Mouse (Mus musculus) myocyte (in vitro differentiated cells): ENCODE results near the gene Grin2c.

ENCODE experiments used
- MAX ChIP-seq: IDR thresholded peaks from one replicate; pipeline ENCODE4 v1.6.1; 2011; ENCODE audit warnings: low read depth, mild to moderate bottlenecking, control low read depth
- MYOD1 ChIP-seq, 3 experiments: IDR thresholded peaks; one replicate each; pipeline ENCODE4 v1.6.1; 2011; ENCODE audit warnings: control low read depth in 2 of 3, low read depth in 2 of 3, mild to moderate bottlenecking in 2 of 3, moderate library complexity in 1 of 3; ENCODE audit not compliant: insufficient read length in 2 of 3, control insufficient read depth in 1 of 3
- MYOG ChIP-seq, 3 experiments: IDR thresholded peaks; one replicate each; pipeline ENCODE4 v1.6.1; 2011; ENCODE audit warnings: control low read depth in 2 of 3, low read depth in 2 of 3, mild to moderate bottlenecking in 2 of 3; ENCODE audit not compliant: insufficient read length in 2 of 3, control insufficient read depth in 1 of 3, insufficient read depth in 1 of 3
- POLR2A ChIP-seq: IDR thresholded peaks from one replicate; pipeline ENCODE4 v1.6.1; 2011; ENCODE audit warnings: low read depth, mild to moderate bottlenecking, control low read depth, moderate library complexity; ENCODE audit not compliant: insufficient read length
- POLR2AphosphoS2 ChIP-seq: IDR thresholded peaks from one replicate; pipeline ENCODE4 v1.6.1; 2011; ENCODE audit warnings: low read depth, control low read depth; ENCODE audit not compliant: insufficient read length
- SRF ChIP-seq: IDR thresholded peaks from one replicate; pipeline ENCODE4 v1.6.1; 2011; ENCODE audit warnings: low read depth; ENCODE audit not compliant: control insufficient read depth, insufficient read length
- TCF12 ChIP-seq: IDR thresholded peaks from one replicate; pipeline ENCODE4 v1.6.1; 2011; ENCODE audit warnings: mild to moderate bottlenecking, control low read depth; ENCODE audit not compliant: poor library complexity, insufficient read depth, severe bottlenecking
- TCF3 ChIP-seq: IDR thresholded peaks from one replicate; pipeline ENCODE4 v1.6.1; 2011; ENCODE audit warnings: low read depth, control low read depth; ENCODE audit not compliant: insufficient read length
- USF1 ChIP-seq: IDR thresholded peaks from one replicate; pipeline ENCODE4 v1.6.1; 2011; ENCODE audit warnings: low read depth, mild to moderate bottlenecking, control low read depth, moderate library complexity

GRCm38 (mm10) chr11:115208126-115208525 is 58.9 kb downstream of the Grin2c start:
- TF ChIP-seq USF1 (no peak), POLR2A (no peak), SRF (no peak), MAX (no peak), POLR2AphosphoS2 (no peak), MYOG (IDR thresholded peaks at IDR 0.05; ENCODE audit: control insufficient read depth in 1 of 3, insufficient read depth in 1 of 3, insufficient read length in 2 of 3, low read depth in 2 of 3) (no peak), TCF12 (no peak), TCF3 (no peak), MYOD1 (IDR thresholded peaks at IDR 0.05; ENCODE audit: control insufficient read depth in 1 of 3, insufficient read length in 2 of 3, low read depth in 2 of 3) (no peak)
